10 mouse cellular contexts compared by ENCODE assay signal in genomic region chr15:99415793-99416192, GRCm38 (mm10). TPM values are rescaled to one million over a fixed set of nuclear protein-coding genes. Genes with fewer than 3 reads are reported as not detected.
A peak's percentile ranks its signal among the peaks of the same experiment; 100 is the strongest.
DNase-seq lines count a peak whose midpoint lies in the region; ATAC-seq lines count a peak whose summit lies in the region.
"Had no signal": no experiment of that assay in that cellular context is flagged by ENCODE, and none has a peak within 500 bp of the region (broad histone marks: within the 10 kb centered on the region; RNA-seq: fewer than 3 reads in every experiment).

No protein-coding gene starts in this region.

- H3K9me3 ChIP-seq in heart, embryonic 10.5 days, result no peaks in the 10 kb centered on the region
- H3K9me3 ChIP-seq in liver, embryonic 12.5 days (replicated peaks), result no peaks in the 10 kb centered on the region
- H3K9me3 ChIP-seq: hindbrain, embryonic 15.5 days; neural tube, embryonic 12.5 days had no signal

- no peaks in the 10 kb centered on the region for H3K36me3 ChIP-seq in heart, embryonic 10.5 days
- no peaks in the 10 kb centered on the region for H3K36me3 ChIP-seq in liver, embryonic 12.5 days
- H3K36me3 ChIP-seq: hindbrain, embryonic 15.5 days; neural tube, embryonic 12.5 days had no signal

- H3K4me2 ChIP-seq in liver, embryonic 12.5 days, result peak overlapping the region; percentile 52
- H3K4me2 ChIP-seq: neural tube, embryonic 12.5 days had no signal

- peaks cover 28% of the 10 kb centered on the region for H3K4me1 ChIP-seq in heart, embryonic 10.5 days
- H3K4me1 ChIP-seq in liver, embryonic 12.5 days, result peaks cover 30% of the 10 kb centered on the region

- peak; percentile 56 for DNase-seq in heart, adult 8-10 months (ENCODE audit: low spot score)
- DNase-seq in heart, embryonic 10.5 days (ENCODE audit: low spot score), result no peak
- DNase-seq in urinary bladder, postnatal 14 days (ENCODE audit: low spot score), result peak; percentile 54
- DNase-seq in urinary bladder, adult 18-20 months (ENCODE audit: low spot score in 2 of 2), result no peak
- DNase-seq in cerebellum, postnatal 36 days, result peak; percentile 71 to 75
- DNase-seq in spleen, postnatal 4 days (ENCODE audit: low spot score in 2 of 2), result peak; percentile 63 to 87
- DNase-seq in ovary, postnatal 36 days (ENCODE audit: low spot score), result no peak

- no peaks in the 10 kb centered on the region for H3K27me3 ChIP-seq in heart, embryonic 10.5 days (ENCODE audit: insufficient read depth, poor library complexity, severe bottlenecking)
- no peaks in the 10 kb centered on the region for H3K27me3 ChIP-seq in liver, embryonic 12.5 days (replicated peaks)
- H3K27me3 ChIP-seq: hindbrain, embryonic 15.5 days; neural tube, embryonic 12.5 days had no signal

- no peak for ATAC-seq in liver, embryonic 12.5 days

- H3K4me3 ChIP-seq in heart, embryonic 10.5 days, result no peak overlapping the region
- H3K4me3 ChIP-seq in liver, embryonic 12.5 days, result no peak overlapping the region
- H3K4me3 ChIP-seq: hindbrain, embryonic 15.5 days; neural tube, embryonic 12.5 days had no signal

- no peak overlapping the region for H3K27ac ChIP-seq in heart, embryonic 10.5 days
- H3K27ac ChIP-seq in liver, embryonic 12.5 days, result no peak overlapping the region
- H3K27ac ChIP-seq: hindbrain, embryonic 15.5 days; neural tube, embryonic 12.5 days had no signal

- WGBS in heart, embryonic 10.5 days, result 19% methylated on average over 2 of the region's 2 CpGs
- WGBS in liver, embryonic 12.5 days (ENCODE audit: insufficient replicate concordance), result 5% methylated on average over 2 of the region's 2 CpGs

- H3K9ac ChIP-seq in liver, embryonic 12.5 days, result no peak overlapping the region
- H3K9ac ChIP-seq: hindbrain, embryonic 15.5 days; neural tube, embryonic 12.5 days had no signal

RNA-seq across cellular contexts. Expression of gene Tmbim6, which starts 23.1 kb away (rescaled TPM):
- 100 to 1,000 TPM; 230 to 269 (median 248) TPM for total RNA-seq in heart, adult 8-10 months (2022)
- polyA plus RNA-seq in heart, embryonic 10.5 days (2016; fragmentation: Nextera tagmentation; extraction: Ambion mirVana), result 295 and 308 TPM in 2 replicates
- polyA plus RNA-seq in liver, embryonic 12.5 days (2016; fragmentation: Nextera tagmentation; extraction: Ambion mirVana), result 199 and 201 TPM in 2 replicates

RNA-seq across cellular contexts. Expression of gene Nckap5l, which starts 41.8 kb away (rescaled TPM):
- 1 to 10 TPM; 3.2 to 5.2 (median 4.4) TPM for total RNA-seq in heart, adult 8-10 months (2022)
- polyA plus RNA-seq in heart, embryonic 10.5 days (2016; fragmentation: Nextera tagmentation; extraction: Ambion mirVana), result 10.7 and 12.8 TPM in 2 replicates
- polyA plus RNA-seq in liver, embryonic 12.5 days (2016; fragmentation: Nextera tagmentation; extraction: Ambion mirVana), result 2.3 and 2.6 TPM in 2 replicates

RNA-seq across cellular contexts. Expression of gene Fmnl3, which starts 45.5 kb away (rescaled TPM):
- total RNA-seq in heart, adult 8-10 months (2022), result 10 to 100 TPM; 13.2 to 17.9 (median 15.8) TPM
- polyA plus RNA-seq in heart, embryonic 10.5 days (2016; fragmentation: Nextera tagmentation; extraction: Ambion mirVana), result 14.3 and 17.5 TPM in 2 replicates
- polyA plus RNA-seq in liver, embryonic 12.5 days (2016; fragmentation: Nextera tagmentation; extraction: Ambion mirVana), result 7.4 and 8.6 TPM in 2 replicates

RNA-seq across cellular contexts. Expression of gene Bcdin3d, which starts 58.7 kb away (rescaled TPM):
- total RNA-seq in heart, adult 8-10 months (2022), result 1 to 10 TPM; 3.0 to 3.4 (median 3.3) TPM
- polyA plus RNA-seq in heart, embryonic 10.5 days (2016; fragmentation: Nextera tagmentation; extraction: Ambion mirVana), result 11.8 and 13.7 TPM in 2 replicates
- polyA plus RNA-seq in liver, embryonic 12.5 days (2016; fragmentation: Nextera tagmentation; extraction: Ambion mirVana), result 7.9 TPM in 2 replicates

Comparison
In these comparisons a context has a peak if more than half of its experiments do, and no peak if none do; other contexts are left out.
1. DNase-seq: peak in heart, adult 8-10 months (single experiment), urinary bladder, postnatal 14 days (single experiment), cerebellum, postnatal 36 days (2 of 2) and spleen, postnatal 4 days (2 of 2); none in heart, embryonic 10.5 days (single experiment), urinary bladder, adult 18-20 months (0 of 2) and ovary, postnatal 36 days (single experiment).